Mouse (Mus musculus) liver, embryonic 14.5 days (tissue): Measurements from ENCODE around the gene Tap1. TPM values are rescaled to one million over a fixed set of nuclear protein-coding genes. Genes with fewer than 3 reads are reported as not detected.

Experiments
- ATAC-seq: fragments of 200-750 bp; cut with Nextera tagmentation; 2 replicates; pipeline ENCODE4 v1.8.0; 2017; ENCODE audit warnings: moderate number of reproducible peaks, mild to moderate bottlenecking, moderate library complexity; ENCODE audit not compliant: insufficient read depth
- DNase-seq, 3 experiments: peaks; one replicate each; pipeline ENCODE4 v3.0.0-alpha.2; 2012 to 2013; ENCODE audit warnings: low read depth in 3 of 3, low spot score in 3 of 3
- H3K27ac ChIP-seq: fragments of 300-500 bp; sonication (generic); 2 replicates; pipeline ENCODE4 v1.5.1; 2014; ENCODE audit warnings: moderate library complexity, mild to moderate bottlenecking, control low read depth, inconsistent platforms
- H3K27me3 ChIP-seq: fragments of 300-500 bp; sonication (generic); 2 replicates; pipeline ENCODE4 v1.6.1; 2014; ENCODE audit warnings: mild to moderate bottlenecking, low read length, moderate library complexity; ENCODE audit not compliant: control insufficient read depth, insufficient read depth
- H3K36me3 ChIP-seq: fragments of 300-500 bp; sonication (generic); replicated peaks from 2 replicates; pipeline ENCODE4 v1.6.1; 2014; ENCODE audit warnings: low read depth; ENCODE audit not compliant: control insufficient read depth, insufficient read depth
- H3K4me1 ChIP-seq, 2 experiments: fragments of 200-500 bp in 1 of 2; fragments of 300-500 bp in 1 of 2; sonication (generic) in 1 of 2; replicated peaks; 2 replicates each; pipeline ENCODE4 v1.6.1; 2012 to 2014; ENCODE audit warnings: antibody characterized with exemption in 1 of 2, inconsistent platforms in 1 of 2, low read length in 1 of 2; ENCODE audit not compliant: control insufficient read depth in 2 of 2, insufficient read depth in 2 of 2
- H3K4me2 ChIP-seq: fragments of 300-500 bp; sonication (generic); 2 replicates; pipeline ENCODE4 v1.6.1; 2014; ENCODE audit warnings: low read depth, mild to moderate bottlenecking, control low read depth, moderate library complexity
- H3K4me3 ChIP-seq, 2 experiments: fragments of 200-500 bp in 1 of 2; fragments of 300-500 bp in 1 of 2; sonication (generic) in 1 of 2; 2 replicates each; pipeline ENCODE4 v1.5.1; 2012 to 2014; ENCODE audit warnings: low read depth in 2 of 2, low read length in 2 of 2, mild to moderate bottlenecking in 2 of 2, control low read depth in 1 of 2, inconsistent platforms in 1 of 2, moderate library complexity in 1 of 2; ENCODE audit not compliant: insufficient read depth in 1 of 2
- H3K9ac ChIP-seq: fragments of 300-500 bp; sonication (generic); replicated peaks from 2 replicates; pipeline ENCODE4 v1.6.1; 2014; ENCODE audit warnings: mild to moderate bottlenecking, control low read depth, moderate library complexity
- H3K9me3 ChIP-seq: fragments of 300-500 bp; sonication (generic); 2 replicates; pipeline ENCODE4 v1.6.1; 2016; ENCODE audit warnings: low read length, mixed read lengths; ENCODE audit not compliant: control insufficient read depth
- CTCF ChIP-seq: IDR thresholded peaks from 2 replicates; pipeline ENCODE4 v1.5.1; 2016; ENCODE audit warnings: antibody characterized with exemption, low read depth, control low read depth
- EP300 ChIP-seq: IDR thresholded peaks from 2 replicates; pipeline ENCODE4 v1.6.1; 2016; ENCODE audit warnings: antibody characterized with exemption, low read depth
- WGBS: fragments of 180-500 bp; shearing (Covaris S2); extraction: QIAGEN DNeasy Blood & Tissue Kit; methylation state at CpG from one replicate; pipeline ENCODE4 v1.1.7; 2014; ENCODE audit not compliant: insufficient replicate concordance; 5-methylcytosine and 5-hydroxymethylcytosine counted together
- polyA plus RNA-seq, 2 experiments: library from polyadenylated mRNA; depleted of rRNA in 1 of 2; stranded (reverse) in 1 of 2; unstranded in 1 of 2; fragments of >200 nt; fragmentation: Nextera tagmentation in 1 of 2; extraction: Ambion mirVana in 1 of 2; gene quantifications; 2 replicates each; pipeline versions ENCODE4 v1.2.1 to v1.2.3; 2012 to 2014

Gene Tap1
- polyA plus RNA-seq, 2 experiments, result 1.9 to 2.5 TPM

- no peaks in the 10 kb centered on the region for H3K36me3 ChIP-seq
- H3K27me3 ChIP-seq, result peaks cover 5% of the 10 kb centered on the region; the same call in 1 of the 2 replicates
- no peaks in the 10 kb centered on the region for H3K9me3 ChIP-seq
- ATAC-seq, result peak; percentile 23; the same call in 1 of the 2 replicates
- no peak overlapping the region for H3K27ac ChIP-seq
- 3% methylated on average over 14 of the region's 14 CpGs for WGBS
- TF ChIP-seq EP300 (no peak), CTCF (no peak)
- peak overlapping the region; percentile 57 to 62 for H3K4me3 ChIP-seq
- peak overlapping the region; percentile 81 for H3K4me2 ChIP-seq
- H3K9ac ChIP-seq, result peak overlapping the region; percentile 23
- H3K4me1 ChIP-seq, result no peaks in the 10 kb centered on the region
- no peak for DNase-seq
Measured at GRCm38 (mm10) chr17:34186885-34187260, 480 bp upstream of the Tap1 start.

GRCm38 (mm10) chr17:34188010-34188409, 657 bp downstream of the Tap1 start:
- H3K4me3 ChIP-seq, result peak overlapping the region; percentile 62 to 65
- WGBS, result 2% methylated on average over 20 of the region's 20 CpGs
- TF ChIP-seq CTCF (no peak), EP300 (no peak)
- peak overlapping the region; percentile 54 for H3K9ac ChIP-seq
- no peak overlapping the region for H3K27ac ChIP-seq
- peaks cover 5% of the 10 kb centered on the region; the same call in 1 of the 2 replicates for H3K27me3 ChIP-seq
- H3K4me1 ChIP-seq, result no peaks in the 10 kb centered on the region
- no peaks in the 10 kb centered on the region for H3K36me3 ChIP-seq
- H3K4me2 ChIP-seq, result peak overlapping the region; percentile 81
- ATAC-seq (0 out of 2 replicates have a peak, but pooled peaks have one; percentile 22), DNase-seq (no peak)
- H3K9me3 ChIP-seq, result no peaks in the 10 kb centered on the region

GRCm38 (mm10) chr17:34188986-34189385, 1.6 kb downstream of the Tap1 start:
- no peak overlapping the region for H3K27ac ChIP-seq
- no peak overlapping the region for H3K4me3 ChIP-seq
- H3K9ac ChIP-seq, result no peak overlapping the region
- 60% methylated on average over 6 of the region's 6 CpGs for WGBS
- no peaks in the 10 kb centered on the region for H3K4me1 ChIP-seq
- ATAC-seq (no peak), DNase-seq (no peak)
- peaks cover 7% of the 10 kb centered on the region; the same call in 1 of the 2 replicates for H3K27me3 ChIP-seq
- TF ChIP-seq CTCF, result no peak
- no peak for TF ChIP-seq EP300
- H3K4me2 ChIP-seq, result no peak overlapping the region
- no peaks in the 10 kb centered on the region for H3K36me3 ChIP-seq
- no peaks in the 10 kb centered on the region for H3K9me3 ChIP-seq

DNA sequence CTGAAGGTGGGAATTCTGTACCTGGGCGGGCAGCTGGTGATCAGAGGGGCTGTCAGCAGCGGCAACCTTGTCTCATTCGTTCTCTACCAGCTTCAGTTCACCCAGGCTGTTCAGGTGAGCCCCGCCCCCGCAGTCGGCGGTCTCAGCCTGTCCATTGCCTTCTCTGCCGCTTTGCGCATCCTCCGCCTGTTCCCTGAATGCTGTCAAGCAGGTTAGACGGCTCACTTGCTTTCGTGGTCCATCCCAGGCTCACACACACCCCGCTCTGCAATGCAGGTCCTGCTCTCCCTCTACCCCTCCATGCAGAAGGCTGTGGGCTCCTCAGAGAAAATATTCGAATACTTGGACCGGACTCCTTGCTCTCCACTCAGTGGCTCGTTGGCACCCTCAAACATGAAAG, 5.5 kb downstream of the Tap1 start:
- Histone ChIP-seq H3K9me3 (no peaks in the 10 kb centered on the region), H3K9ac (no peak overlapping the region), H3K4me1 (no peaks in the 10 kb centered on the region), H3K4me2 (no peak overlapping the region), H3K27ac (no peak overlapping the region), H3K4me3 (no peak overlapping the region), H3K27me3 (peaks cover 26% of the 10 kb centered on the region), H3K36me3 (no peaks in the 10 kb centered on the region)
- WGBS, result 32% methylated on average over 16 of the region's 16 CpGs
- TF ChIP-seq CTCF, result no peak
- TF ChIP-seq EP300, result no peak
- DNase-seq (no peak), ATAC-seq (no peak)

DNA sequence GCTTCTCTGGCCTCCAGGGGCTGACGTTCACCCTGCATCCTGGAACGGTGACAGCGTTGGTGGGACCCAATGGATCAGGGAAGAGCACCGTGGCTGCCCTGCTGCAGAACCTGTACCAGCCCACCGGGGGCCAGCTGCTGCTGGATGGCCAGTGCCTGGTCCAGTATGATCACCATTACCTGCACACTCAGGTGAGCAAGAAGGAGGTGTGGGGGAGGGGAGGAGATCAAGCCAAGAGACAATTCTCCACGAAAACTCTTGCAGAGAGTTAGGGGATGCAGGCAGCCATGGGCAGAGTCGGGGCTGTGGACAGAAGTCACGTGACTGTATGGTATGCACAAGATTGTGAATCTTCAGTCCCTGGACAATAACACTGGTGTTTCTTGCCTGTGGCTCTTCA, 6.1 kb downstream of the Tap1 start:
- no peak for TF ChIP-seq EP300
- TF ChIP-seq CTCF, result no peak
- 52% methylated on average over 8 of the region's 8 CpGs for WGBS

More for the DNA sequence above, 6.1 kb downstream of the Tap1 start:
- H3K4me1 ChIP-seq, result no peaks in the 10 kb centered on the region
- DNase-seq (no peak), ATAC-seq (no peak)
- H3K4me3 ChIP-seq, result no peak overlapping the region
- H3K9me3 ChIP-seq, result no peaks in the 10 kb centered on the region
- H3K4me2 ChIP-seq, result no peak overlapping the region
- no peak overlapping the region for H3K9ac ChIP-seq
- H3K27ac ChIP-seq, result no peak overlapping the region
- H3K27me3 ChIP-seq, result peaks cover 28% of the 10 kb centered on the region
- H3K36me3 ChIP-seq, result no peaks in the 10 kb centered on the region
